Mouse (Mus musculus): ENCODE measurements around the gene Upp2. TPM values are rescaled to one million over a fixed set of nuclear protein-coding genes. Genes with fewer than 3 reads are reported as not detected.

Gene Upp2
- total RNA-seq (2023) = not detected

DNA sequence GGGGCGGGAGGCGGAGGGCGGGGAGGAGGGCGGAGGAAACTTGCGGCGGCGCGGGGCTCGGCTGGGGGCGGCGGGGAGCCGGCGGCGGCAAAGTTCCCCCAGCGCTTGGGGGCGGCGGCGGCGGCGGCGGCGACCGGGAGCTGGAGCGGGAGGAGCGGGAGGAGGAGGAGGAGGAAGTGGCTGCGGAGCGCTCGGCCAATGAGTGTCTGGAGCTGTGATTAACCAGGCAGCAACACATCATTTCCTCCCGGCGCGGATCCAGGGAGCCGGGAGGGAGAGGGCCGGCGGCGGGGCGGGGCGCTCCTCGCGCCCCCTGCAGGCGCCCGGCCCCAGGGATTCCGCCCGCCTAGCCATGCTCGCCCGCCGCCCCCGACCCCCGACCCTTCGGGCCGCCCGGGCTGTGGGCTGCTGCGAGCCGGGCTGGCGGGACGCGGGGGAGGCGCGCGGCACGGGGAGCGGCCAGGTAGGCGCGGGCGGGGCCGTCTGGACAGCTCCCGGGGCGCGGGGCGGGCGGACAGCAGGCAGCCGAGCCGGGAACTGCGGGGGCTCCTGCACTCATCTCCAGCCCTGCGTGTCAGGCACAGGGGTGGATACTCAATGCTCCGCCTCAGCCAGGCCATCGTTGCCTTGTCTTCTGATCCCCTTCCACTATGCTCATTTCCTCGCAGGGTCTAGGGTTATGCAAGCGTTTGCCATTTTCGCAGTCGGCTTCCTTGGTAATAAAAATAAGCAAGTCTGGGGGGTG lies at the start of gene Upp2, which contains the start of gene Acvr1:
Gene Upp2 (plus strand): TSS at position 233 of the 745 bp plus-strand sequence.
Gene Acvr1 (minus strand): TSS at position 92 of the 745 bp plus-strand sequence.

Other genes with a start within 250 kb of the Upp2 start
- gene Acvr1c, start 209.4 kb upstream of the Upp2 start, total RNA-seq (2023) = not detected
- gene Gm17409, start 97.2 kb upstream of the Upp2 start, total RNA-seq (2023) = not detected
- not detected for gene Acvr1, start 141 bp upstream of the Upp2 start, total RNA-seq (2023)

Measured in B cell, adult 67 days (primary cell).